Mouse (Mus musculus) gastrocnemius, postnatal 36 days (tissue): Measurements from ENCODE around the gene Sdhc. TPM values are rescaled to one million over a fixed set of nuclear protein-coding genes. Genes with fewer than 3 reads are reported as not detected.

Experiments
- DNase-seq, 2 experiments: peaks; one replicate each; pipeline ENCODE4 v3.0.0; 2022
- intact Hi-C: fragments of 180-260 bp; cut with DNase I; formaldehyde crosslinking; loops from one replicate; pipeline ENCODE4 v1.15.1; 2025
- long read RNA-seq, 2 experiments: library from polyadenylated mRNA; stranded (forward); transcript quantifications; one replicate each; pipeline ENCODE4 v2.0.0; 2021
- total RNA-seq, 2 experiments: library from RNA; stranded (reverse); gene quantifications; 2 replicates each; pipeline ENCODE4 v1.2.3; 2021

The Sdhc gene
- 100 to 1,000 TPM; 691 to 738 TPM for total RNA-seq
- long read RNA-seq, experiment 1, transcript Sdhc-202 (6 exons, 3,171 nt), result major isoform, 108 of 179 reads
- long read RNA-seq, experiment 1, partial matches to known transcripts, result 36 of 179 reads
- long read RNA-seq, experiment 1, other reads (novel, unspliced or antisense), result 33 of 179 reads
- long read RNA-seq, experiment 2, transcript Sdhc-202 (6 exons, 3,171 nt), result major isoform, 122 of 214 reads
- long read RNA-seq, experiment 2, partial matches to known transcripts, result 53 of 214 reads
- long read RNA-seq, experiment 2, other reads (novel, unspliced or antisense), result 39 of 214 reads

- peak; percentile 95 to 97 for DNase-seq
- intact Hi-C loops, result loop anchor here (10.0 kb wide), 1 partner anchor 955 kb away; no protein-coding TSS in a partner anchor
Measured at GRCm38 (mm10) chr1:171149974-171150760, at the start of gene Sdhc, which contains the start of gene Mpz. Sdhc (minus strand) TSS chr1:171150603. Mpz (plus strand) TSS chr1:171150711.

DNA sequence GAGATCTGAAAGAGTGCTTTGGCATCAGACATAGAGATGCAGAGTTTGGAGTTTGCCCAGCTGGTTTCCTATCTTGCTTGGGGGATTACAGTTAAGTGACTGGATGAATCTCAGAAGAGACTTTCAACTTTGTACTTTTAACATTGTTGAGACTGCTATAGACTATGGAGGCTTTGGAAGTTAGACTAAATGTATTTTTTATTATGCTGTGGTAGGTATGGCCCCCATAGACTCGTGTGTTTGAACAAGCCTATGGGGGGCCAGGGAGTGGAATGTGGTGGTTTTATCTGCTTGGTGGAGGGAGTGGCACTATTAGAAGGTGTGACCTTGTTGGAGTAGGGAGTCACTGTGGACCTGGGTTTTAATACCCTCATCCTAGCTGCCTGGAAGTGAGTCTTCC lies 49.1 kb upstream of the Sdhc start:
- intact Hi-C loops, result no loop called here
- no peak for DNase-seq

GRCm38 (mm10) chr1:171195887-171196397 lies 45.5 kb upstream of the Sdhc start, which contains the start of gene Pcp4l1:
Pcp4l1 (minus strand) TSS chr1:171196268.
- intact Hi-C loops, result no loop called here
- DNase-seq, result peak; percentile 43 to 51

DNA sequence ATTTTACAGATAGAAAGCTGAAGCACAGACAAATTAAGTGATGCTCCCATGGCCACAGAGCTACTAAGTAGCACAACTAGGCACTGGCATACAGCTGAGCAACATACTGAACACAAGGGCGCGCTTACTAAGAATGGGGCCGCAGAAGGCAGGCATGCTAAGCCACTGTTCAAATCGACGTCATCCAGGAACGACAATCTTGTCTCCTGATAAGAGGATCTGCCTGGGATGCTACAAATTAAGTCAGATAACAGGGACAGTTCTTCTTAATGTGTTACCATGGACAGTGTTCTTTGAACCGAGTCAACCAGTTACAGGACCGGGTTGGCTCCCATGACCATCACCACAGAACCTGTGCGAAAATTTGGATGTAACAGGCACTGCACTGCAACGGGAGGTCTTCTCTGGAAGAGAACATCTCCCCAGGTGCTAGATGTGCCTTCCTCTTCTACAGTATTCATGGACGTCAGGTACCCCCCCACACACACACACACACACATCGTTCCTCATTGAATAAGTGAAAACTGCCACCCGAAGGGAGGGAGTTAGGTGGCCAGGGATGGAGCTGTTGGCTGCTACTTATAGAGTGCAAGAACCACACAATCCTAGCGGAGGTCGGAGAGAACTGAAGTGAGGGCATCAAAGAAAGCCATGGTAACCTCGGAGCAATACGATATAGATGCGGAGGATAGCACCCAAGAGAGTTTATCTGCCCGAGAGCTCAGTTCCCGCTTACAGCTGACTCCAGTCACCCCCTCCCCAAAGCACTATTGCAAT lies 44.8 kb upstream of the Sdhc start:
- intact Hi-C loops, result no loop called here

DNA sequence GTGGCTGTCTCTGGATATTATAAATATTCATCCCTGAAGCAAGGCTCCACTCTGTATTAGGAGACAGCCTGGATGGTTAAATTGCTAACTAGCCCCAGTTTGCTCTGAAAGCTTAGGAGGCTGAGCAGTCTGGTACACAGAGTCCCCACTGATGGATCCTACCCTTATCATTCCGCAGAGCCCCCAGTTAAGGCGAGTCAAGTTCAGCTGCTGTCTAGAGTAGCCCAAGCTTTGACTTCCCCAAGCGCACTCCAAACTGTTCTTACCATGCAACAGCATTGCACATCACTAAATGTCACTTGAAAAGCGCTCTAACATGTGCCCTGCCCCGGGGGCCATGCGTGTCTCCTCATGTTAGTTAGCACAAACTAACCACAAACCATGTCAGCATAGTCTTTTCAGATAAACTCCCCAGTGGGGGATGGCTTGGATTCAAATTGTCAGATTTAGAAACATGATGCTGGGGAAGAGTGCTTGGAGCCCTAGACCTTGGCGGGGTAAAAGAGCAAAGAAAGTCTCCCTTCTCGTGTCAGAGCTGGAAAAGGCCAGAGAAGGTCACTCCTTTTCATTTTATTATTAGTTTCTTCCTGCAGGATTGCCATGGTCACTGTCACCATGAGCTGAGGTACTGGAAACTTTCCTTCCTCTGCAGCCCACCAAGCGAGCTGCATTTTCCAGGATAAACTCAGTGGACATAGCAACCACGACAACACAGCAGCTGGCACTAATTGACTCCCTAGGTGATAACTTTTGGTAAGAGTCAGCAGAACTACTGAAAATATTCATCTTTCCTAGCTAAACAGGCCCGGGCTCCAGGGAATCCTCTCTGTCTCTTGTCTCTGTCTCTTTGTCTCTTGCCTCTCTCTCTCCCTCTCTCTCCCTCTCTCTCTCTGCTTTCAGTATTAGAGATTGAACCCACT lies 43.8 kb upstream of the Sdhc start:
- no peak for DNase-seq
- intact Hi-C loops, result no loop called here

More for the DNA sequence above, 44.8 kb upstream of the Sdhc start:
- DNase-seq, result no peak

DNA sequence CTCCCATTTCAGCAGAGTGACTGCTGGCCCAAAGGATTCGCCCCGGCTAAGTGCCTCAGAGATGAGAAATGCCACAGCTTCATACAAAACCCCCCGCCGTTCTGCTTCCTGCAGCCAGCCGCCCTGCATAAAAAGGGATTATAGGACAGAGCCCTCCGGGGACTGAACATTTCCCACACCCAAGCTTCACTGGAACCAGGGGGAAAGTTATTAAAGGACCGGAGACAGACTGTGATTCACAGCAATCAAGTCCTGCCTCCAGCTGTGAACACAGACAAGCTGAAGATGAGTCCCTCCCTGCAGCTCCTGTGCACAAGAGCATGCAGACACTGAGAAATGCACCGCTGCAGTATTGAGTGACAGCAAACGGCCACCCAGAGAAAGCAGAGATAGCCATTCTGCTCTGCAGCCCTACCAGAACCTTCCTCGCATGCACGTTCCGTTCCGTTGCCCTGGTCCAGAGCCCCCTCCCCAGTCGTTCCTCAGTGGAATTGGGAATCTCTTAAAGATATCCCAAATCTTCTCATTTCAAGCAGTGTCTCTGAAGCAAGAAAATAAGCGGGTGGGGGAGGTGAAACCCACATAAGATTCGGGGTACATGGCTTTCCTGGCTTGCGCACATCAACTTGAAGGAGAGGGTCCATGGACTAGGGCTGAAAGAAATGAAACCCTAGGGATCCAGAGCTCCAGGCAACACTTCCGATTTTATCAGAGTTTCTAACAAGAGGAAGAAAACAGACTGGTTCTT lies 42.9 kb upstream of the Sdhc start:
- intact Hi-C loops, result no loop called here
- no peak for DNase-seq

DNA sequence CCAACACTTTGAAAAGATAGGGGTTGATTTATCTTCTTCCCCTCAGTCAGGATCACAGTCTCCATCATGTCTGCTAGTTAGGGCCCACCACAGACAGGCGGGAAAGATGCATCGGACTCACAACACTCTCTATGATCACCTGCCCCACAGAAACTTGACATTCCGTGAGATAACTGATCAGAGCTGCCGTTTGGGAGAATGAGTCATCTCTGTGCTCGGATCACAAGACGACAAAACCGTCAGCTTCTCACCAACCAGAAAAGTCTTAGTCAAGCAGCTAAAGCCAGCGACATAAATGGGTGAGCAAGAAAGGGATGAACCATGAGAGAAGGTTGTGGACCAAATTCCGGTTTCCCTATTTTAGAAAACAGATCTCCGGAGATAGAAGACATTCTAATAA lies 41.9 kb upstream of the Sdhc start:
- DNase-seq, result no peak
- intact Hi-C loops, result no loop called here

GRCm38 (mm10) chr1:171190832-171191231 lies 40.4 kb upstream of the Sdhc start:
- no peak for DNase-seq
- intact Hi-C loops, result no loop called here

DNA sequence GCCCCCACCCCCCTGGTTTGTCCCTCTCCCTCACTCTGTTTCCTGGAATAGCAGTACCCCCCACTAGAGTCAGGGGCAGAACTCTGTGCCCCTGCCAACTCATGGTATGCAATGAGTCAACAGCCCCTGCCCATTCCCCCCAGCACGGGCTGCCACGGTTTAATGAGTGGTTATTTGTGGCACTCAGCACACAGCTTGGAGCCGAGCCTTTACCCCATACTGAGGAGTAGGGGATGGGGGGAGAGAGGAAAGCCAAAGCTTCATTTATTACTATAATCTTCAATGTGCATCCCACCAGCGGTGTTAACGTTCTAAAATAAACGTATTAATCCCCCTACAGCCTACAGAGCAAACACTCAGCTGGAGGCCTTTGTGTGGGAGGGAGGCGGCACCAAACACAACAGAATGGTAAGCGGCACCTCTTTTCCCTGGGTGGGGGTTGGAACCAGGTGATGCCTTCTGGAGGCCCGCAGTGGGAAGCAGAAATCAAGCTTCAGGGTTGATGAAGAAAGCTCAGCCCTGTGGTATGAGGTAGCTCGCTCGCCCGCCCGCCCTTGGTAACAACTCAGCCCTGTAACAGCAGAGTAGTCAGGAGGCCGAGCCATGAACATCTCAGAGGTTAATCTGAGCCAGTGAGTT lies 39.2 kb upstream of the Sdhc start:
- intact Hi-C loops, result no loop called here
- DNase-seq, result no peak

- DNase-seq, result no peak
- intact Hi-C loops, result no loop called here
Measured at GRCm38 (mm10) chr1:171189046-171189445, 38.6 kb upstream of the Sdhc start.

DNA sequence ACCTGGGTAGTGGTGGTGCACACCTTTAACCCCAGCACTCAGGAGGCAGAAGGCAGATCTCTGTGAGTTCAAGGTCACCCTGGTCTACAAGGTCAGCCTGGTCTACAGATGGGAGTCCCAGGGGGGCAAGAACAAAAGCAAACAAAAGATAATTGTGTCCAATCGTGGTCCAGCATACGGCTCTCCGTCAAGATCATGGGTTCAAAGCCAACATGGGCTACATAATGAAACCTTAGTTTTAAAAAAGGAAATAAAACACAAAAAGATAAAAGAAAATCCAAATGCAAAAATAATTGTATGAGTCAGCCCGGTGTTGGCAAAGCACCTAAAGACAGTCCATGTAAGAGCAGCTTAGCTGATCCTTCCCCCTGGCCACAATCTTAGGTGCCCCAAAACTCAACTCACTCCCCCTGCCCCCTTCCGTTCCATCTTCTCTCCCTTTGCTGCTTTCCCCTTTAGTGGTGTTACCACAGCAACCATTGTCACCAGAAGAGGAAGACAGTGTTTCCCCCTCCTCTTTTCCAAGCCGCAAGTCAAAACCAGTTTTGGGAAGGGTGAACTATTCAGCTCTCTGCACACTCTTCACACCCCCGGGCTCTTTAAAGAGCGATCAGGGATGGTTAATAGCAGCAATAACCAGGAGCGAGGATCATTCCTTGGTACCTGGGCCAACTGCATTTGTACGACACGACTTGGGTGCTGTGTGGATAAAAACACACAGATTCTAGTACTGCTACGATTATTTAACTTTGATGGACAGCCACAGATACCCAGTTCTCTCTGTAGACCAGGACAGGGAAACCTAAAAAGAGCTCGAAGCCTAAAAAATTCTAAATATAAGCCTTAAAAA lies 37.7 kb upstream of the Sdhc start:
- intact Hi-C loops, result no loop called here

DNA sequence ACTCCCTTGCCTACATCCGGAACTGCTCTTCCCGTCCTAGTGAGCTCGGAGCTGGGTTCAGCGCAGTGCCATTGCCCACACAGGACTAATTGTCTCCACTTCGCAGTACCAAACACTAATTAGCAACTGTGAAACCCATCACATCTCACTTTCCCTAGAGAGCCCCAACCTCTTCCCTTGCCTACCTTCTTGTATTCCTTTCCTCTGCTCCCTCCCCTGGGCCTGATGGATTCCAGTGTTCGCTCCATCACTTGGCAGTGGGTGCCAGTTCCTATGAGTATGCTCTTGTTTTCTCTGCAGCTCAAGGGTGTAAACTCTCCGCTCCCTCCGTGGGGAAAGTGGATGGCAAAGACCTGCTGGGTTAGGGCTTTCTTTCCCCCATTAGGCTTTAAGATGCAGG lies 35.3 kb upstream of the Sdhc start:
- intact Hi-C loops, result no loop called here
- no peak for DNase-seq

More for the DNA sequence above, 37.7 kb upstream of the Sdhc start:
- DNase-seq, result no peak

DNA sequence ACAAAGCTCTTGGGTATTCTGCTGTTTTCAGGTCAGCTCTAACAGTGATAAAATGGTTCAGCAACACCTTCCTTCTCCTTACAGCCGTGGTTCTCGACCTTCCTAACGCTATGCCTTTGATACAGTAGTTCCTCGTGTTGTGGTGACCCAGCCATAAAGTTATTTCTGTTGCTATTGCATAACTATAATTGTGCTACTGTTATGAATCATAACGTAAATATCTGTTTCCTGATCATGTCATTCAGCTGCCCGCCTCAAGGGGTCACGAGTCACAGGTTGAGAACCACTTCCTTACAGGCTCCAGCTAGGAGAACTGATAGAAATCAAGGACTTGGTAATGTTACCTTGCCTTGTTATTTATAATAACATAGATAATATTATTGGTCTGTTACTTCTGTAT lies 33.9 kb upstream of the Sdhc start:
- no peak for DNase-seq
- intact Hi-C loops, result no loop called here

DNA sequence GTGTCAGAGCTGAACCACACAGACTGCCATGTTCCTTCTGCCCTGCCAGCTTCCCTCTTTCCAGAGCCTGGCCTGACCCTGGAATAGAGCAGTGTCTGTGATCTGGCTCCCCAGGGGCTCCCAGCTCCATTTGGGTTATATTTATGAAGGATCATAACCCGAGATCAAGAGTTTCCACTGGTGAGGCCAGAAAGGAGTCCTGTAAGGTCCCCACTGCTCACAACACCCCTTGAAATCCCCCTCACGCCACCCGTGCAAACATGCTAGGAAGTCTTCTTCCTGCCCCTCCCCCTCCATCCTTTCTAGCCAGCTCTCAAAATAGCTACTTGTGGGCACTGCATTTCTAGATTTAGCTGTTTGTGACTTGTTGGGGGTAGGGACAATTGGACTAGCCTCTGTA lies 33.2 kb upstream of the Sdhc start:
- peak in 1 of 2 experiments; percentile 29 for DNase-seq
- intact Hi-C loops, result no loop called here

GRCm38 (mm10) chr1:171183025-171183424 lies 32.6 kb upstream of the Sdhc start:
- no peak for DNase-seq
- intact Hi-C loops, result no loop called here

- intact Hi-C loops, result no loop called here
- DNase-seq, result no peak
Measured at GRCm38 (mm10) chr1:171179487-171180171, 29.2 kb upstream of the Sdhc start.

GRCm38 (mm10) chr1:171172779-171173178 lies 22.4 kb upstream of the Sdhc start:
- intact Hi-C loops, result no loop called here

More at GRCm38 (mm10) chr1:171172779-171173178, 22.4 kb upstream of the Sdhc start:
- no peak for DNase-seq
